Mouse (Mus musculus): ENCODE results near the gene Sec16a. TPM values are rescaled to one million over a fixed set of nuclear protein-coding genes. Genes with fewer than 3 reads are reported as not detected.
A peak's percentile ranks its signal among the peaks of the same experiment; 100 is the strongest.
"Not testable (repeated sequence)": the region's sequence is repeated elsewhere in the genome, so short reads cannot be mapped to it uniquely, and the experiment has no call there.

Sec16a gene
- total RNA-seq, 2 experiments from 2014 or later, result 22.0 to 23.9 TPM

GRCm38 (mm10) chr2:26388682-26389153 lies 56.3 kb downstream of the Sec16a start:
- DNase-seq, result no peak

- DNase-seq, result no peak
Observed at GRCm38 (mm10) chr2:26387713-26388112, 57.3 kb downstream of the Sec16a start.

DNA sequence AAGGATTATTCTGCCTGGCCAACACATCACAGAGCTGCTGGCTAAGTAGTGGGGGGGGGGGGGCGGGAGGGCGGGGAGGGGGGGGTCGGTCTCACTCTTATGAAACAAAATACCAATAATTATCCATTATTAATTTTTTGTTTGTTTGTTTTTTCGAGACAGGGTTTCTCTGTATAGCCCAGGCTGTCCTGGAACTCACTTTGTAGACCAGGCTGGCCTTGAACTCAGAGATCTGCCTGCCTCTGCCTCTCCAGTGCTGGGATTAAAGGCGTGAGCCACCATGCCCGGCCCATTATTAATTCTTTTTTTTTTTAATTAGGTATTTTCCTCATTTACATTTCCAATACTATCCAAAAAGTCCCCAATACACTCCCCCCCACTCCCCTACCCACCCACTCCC lies 64.1 kb downstream of the Sec16a start:
- not testable (repeated sequence) for DNase-seq

- DNase-seq, result peak; percentile 73
Observed at GRCm38 (mm10) chr2:26380131-26380771, 64.8 kb downstream of the Sec16a start, which contains the start of gene Snapc4. Snapc4 (minus strand) TSS chr2:26380653.

DNA sequence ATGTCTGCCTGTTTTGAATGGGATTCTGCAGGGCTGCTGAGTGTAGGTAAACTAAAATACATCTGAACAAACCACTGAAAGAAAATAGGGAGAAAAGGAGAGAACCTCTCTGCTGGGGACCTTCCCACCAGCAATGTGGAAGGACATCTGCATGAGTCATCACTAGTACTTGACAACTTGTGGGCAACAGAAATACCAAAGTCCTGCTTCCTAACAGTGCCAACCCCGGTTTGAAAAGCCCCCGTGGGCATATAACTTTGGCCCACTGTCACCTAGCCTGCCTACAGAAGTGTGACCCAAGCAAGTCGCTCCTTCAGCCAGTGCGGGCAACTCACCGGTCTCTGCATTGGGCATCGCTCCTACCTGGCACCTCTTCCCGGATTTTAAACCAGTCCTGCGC lies 72.6 kb downstream of the Sec16a start:
- no peak for DNase-seq

GRCm38 (mm10) chr2:26368572-26368971 lies 76.4 kb downstream of the Sec16a start:
- DNase-seq, result no peak

GRCm38 (mm10) chr2:26367911-26368310 lies 77.1 kb downstream of the Sec16a start:
- DNase-seq, result no peak

DNA sequence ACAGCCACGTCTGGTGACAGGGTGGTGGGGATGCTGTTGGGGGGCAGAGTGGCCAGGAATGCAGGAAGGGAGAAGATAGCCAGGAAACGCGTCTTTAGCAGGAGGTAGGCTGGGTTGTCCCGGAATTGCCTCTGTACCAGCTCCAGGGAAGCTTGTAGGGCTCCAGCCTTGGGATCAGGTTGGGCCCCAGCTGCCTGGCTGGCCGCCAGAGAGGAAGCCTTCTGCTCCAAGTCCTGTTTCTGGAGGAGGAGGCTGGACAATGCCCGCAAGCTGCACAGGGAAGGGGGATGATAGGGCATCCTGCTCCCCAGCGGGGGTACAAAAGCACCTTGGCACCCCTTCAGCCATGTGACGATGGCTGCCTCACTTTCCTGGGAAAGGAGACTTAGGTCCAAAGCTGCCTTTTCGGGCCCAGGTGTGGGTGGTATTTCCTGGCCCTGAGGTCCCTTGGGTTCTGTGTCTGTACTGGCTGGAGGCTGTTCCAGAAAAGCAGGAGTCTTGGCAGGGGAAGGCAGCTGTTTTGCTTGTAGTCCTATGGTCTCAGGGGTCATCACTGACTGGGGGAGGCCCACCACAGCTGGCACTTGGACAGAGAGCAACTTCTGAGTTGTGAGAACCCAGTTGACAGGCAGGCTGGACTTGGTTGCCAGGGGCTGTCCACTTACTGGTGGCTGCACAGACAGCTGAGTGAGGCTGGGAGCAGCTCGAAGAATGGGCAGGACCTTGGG lies 80.1 kb downstream of the Sec16a start:
- DNase-seq, result peak; percentile 81

DNA sequence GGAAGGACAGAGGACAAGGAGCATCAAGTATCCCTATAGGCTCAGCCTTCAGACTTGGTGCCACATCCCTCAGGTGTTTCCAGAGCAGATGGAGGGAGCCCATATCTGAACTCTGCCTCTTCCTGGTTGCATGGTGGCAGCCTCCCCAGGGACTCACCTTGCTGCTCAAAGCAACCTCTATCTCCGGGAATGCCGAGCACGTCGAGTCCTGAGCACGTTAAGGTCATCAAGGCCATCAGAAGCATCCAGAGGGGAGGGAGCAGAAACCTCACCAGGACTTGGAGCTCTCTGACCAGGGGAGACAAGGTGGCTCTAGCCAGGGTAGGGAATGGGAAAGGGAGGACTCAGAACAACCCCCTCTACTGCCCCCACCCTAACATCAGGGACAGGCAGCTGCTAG lies 81.5 kb downstream of the Sec16a start:
- DNase-seq, result no peak

GRCm38 (mm10) chr2:26362991-26363390 lies 82.0 kb downstream of the Sec16a start:
- no peak for DNase-seq

DNA sequence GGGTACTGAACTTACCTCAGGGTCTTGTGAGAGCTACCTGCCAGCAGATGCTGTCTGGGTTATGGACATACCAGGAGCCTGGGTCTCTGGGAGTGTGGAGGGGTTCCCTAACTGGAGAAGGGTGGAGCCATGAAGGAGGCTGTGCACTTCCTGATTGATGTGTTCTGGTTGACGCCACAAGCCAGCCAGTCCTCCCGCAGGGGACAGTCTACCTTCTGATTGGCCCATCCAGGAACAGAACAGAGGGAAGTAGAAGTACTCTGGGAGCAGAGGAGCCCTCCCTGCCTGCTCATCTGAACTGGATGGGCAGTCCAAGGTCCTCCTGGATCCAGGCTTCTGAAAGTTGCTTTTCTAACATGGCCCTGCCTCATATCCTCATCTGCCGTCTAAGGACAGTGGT lies 84.2 kb downstream of the Sec16a start, which contains the start of gene Card9:
TSS of gene Card9 (minus strand) at position 147 of the 400 bp plus-strand sequence.
- no peak for DNase-seq

- DNase-seq, result peak; percentile 57
Observed at GRCm38 (mm10) chr2:26359983-26360382, 85.0 kb downstream of the Sec16a start.

Small RNA genes lying within 50 kb of the gene (microRNA-seq; reads per million reads assigned to microRNA genes)
- gene Mir6996 (ENCODE audit: borderline replicate concordance in 2 of 2), result 0 to 0.79 reads per million in 2 experiments

Other genes with a start within 250 kb of the Sec16a start
- gene Lhx3, start 236.9 kb downstream of the Sec16a start, total RNA-seq (2021), result not detected
- gene Qsox2, start 207.7 kb downstream of the Sec16a start, total RNA-seq (2021), result 1 to 10 TPM; 3.1 to 4.0 TPM
- gene Ccdc187, start 150.7 kb downstream of the Sec16a start, total RNA-seq (2021), result under 1 TPM in 1 of 2 experiments, not detected in 1; 0.03 TPM
- 1 to 10 TPM; 3.1 TPM for gene Gpsm1, start 129.7 kb downstream of the Sec16a start, total RNA-seq (2021)
- gene Dnlz, start 93.1 kb downstream of the Sec16a start, total RNA-seq (2021), result 10 to 100 TPM; 18.3 to 18.7 TPM
- under 1 TPM; 0.46 to 0.56 TPM for gene Card9, start 84.3 kb downstream of the Sec16a start, total RNA-seq (2021)
- gene Snapc4, start 64.6 kb downstream of the Sec16a start, total RNA-seq (2021), result 1 to 10 TPM; 5.7 to 5.9 TPM
- gene Entr1, start 55.9 kb downstream of the Sec16a start, total RNA-seq (2021), result 10 to 100 TPM; 24.9 to 27.3 TPM
- 100 to 1,000 TPM; 128 to 139 TPM for gene Pmpca, start 55.9 kb downstream of the Sec16a start, total RNA-seq (2021)
- 1 to 10 TPM; 6.5 to 7.6 TPM for gene Inpp5e, start 36.0 kb downstream of the Sec16a start, total RNA-seq (2021)
- 1 to 10 TPM; 7.0 to 9.2 TPM for gene Notch1, start 71.4 kb upstream of the Sec16a start, total RNA-seq (2021)
- 10 to 100 TPM; 42.3 to 67.2 TPM for gene Egfl7, start 134.8 kb upstream of the Sec16a start, total RNA-seq (2021)
- gene Gm20532, start 141.4 kb upstream of the Sec16a start, total RNA-seq (2021), result not detected
- 10 to 100 TPM in 1 of 2 experiments, 1 to 10 TPM in 1; 3.0 to 14.6 TPM for gene Agpat2, start 159.2 kb upstream of the Sec16a start, total RNA-seq (2021)
- gene Fam69b, start 183.2 kb upstream of the Sec16a start, total RNA-seq (2021), result 1 to 10 TPM; 1.3 to 2.5 TPM
- gene Lcn4, start 226.1 kb upstream of the Sec16a start, total RNA-seq (2021), result not detected

All from gastrocnemius, postnatal 25 days (tissue).